ENCODE assay signal across 8 mouse cellular contexts in genomic region chr8:94871108-94871894, GRCm38 (mm10). TPM values are rescaled to one million over a fixed set of nuclear protein-coding genes. Genes with fewer than 3 reads are reported as not detected.
DNase-seq lines count a peak whose midpoint lies in the region; ATAC-seq and TF ChIP-seq lines count a peak whose summit lies in the region.

No protein-coding gene starts in this region.

- H3K4me1 ChIP-seq in spleen, adult 2 months (ENCODE audit: control insufficient read depth, insufficient read depth, insufficient read length) = peaks cover 25% of the 10 kb centered on the region
- H3K4me1 ChIP-seq in intestine, postnatal 0 days (replicated peaks; ENCODE audit: control insufficient read depth, insufficient read depth, low read length) = peaks cover 16% of the 10 kb centered on the region
- H3K4me1 ChIP-seq in limb, embryonic 10.5 days = peaks cover 77% of the 10 kb centered on the region
- H3K4me1 ChIP-seq in midbrain, embryonic 12.5 days = peaks cover 65% of the 10 kb centered on the region
- H3K4me1 ChIP-seq in stomach, embryonic 16.5 days (ENCODE audit: control insufficient read depth, insufficient read depth, low read length) = peaks cover 43% of the 10 kb centered on the region

- DNase-seq in spleen, adult 2 months (ENCODE audit: low read depth in 1 of 2, low spot score in 2 of 2) = no peak
- no peak for DNase-seq in spleen, postnatal 4 days (ENCODE audit: low spot score in 2 of 2)
- DNase-seq in embryo, embryonic 11 days = peak; percentile 78
- peak; percentile 99 for DNase-seq in heart, adult 11 months
- DNase-seq in limb, embryonic 10.5 days (ENCODE audit: low spot score) = peak; percentile 79

- H3K27ac ChIP-seq in spleen, adult 2 months (ENCODE audit: insufficient read depth, low read length) = no peak overlapping the region
- H3K27ac ChIP-seq in intestine, postnatal 0 days (ENCODE audit: low read depth, low read length) = peak overlapping the region; percentile 92
- H3K27ac ChIP-seq in limb, embryonic 10.5 days = peak overlapping the region; percentile 84
- 0 out of 2 replicates have a peak overlapping the region, but pooled peaks have one; percentile 42 for H3K27ac ChIP-seq in midbrain, embryonic 12.5 days (replicated peaks)
- peak overlapping the region; percentile 84 for H3K27ac ChIP-seq in stomach, embryonic 16.5 days (ENCODE audit: low read length)

- H3K36me3 ChIP-seq in spleen, adult 2 months (ENCODE audit: control insufficient read depth, insufficient read depth, low read length) = no peaks in the 10 kb centered on the region
- H3K36me3 ChIP-seq in intestine, postnatal 0 days (ENCODE audit: control insufficient read depth, insufficient read depth) = peaks cover 16% of the 10 kb centered on the region
- peaks cover 36% of the 10 kb centered on the region for H3K36me3 ChIP-seq in limb, embryonic 10.5 days
- H3K36me3 ChIP-seq in midbrain, embryonic 12.5 days = 0 out of 2 replicates have a peak, but pooled peaks cover 3% of the 10 kb centered on the region
- no peaks in the 10 kb centered on the region for H3K36me3 ChIP-seq in stomach, embryonic 16.5 days (ENCODE audit: control insufficient read depth, insufficient read depth, low read length)

- TF ChIP-seq POLR2A in spleen, adult 2 months (IDR thresholded peaks at IDR 0.05; ENCODE audit: low read depth, low read length) = no peak

- 7% methylated on average over 7 of the region's 7 CpGs for WGBS in spleen, adult 2 months
- WGBS in intestine, postnatal 0 days = under 1% methylated on average over 7 of the region's 7 CpGs
- 9% methylated on average over 7 of the region's 7 CpGs for WGBS in limb, embryonic 10.5 days
- WGBS in midbrain, embryonic 12.5 days = 10% methylated on average over 6 of the region's 7 CpGs
- 5% methylated on average over 7 of the region's 7 CpGs for WGBS in stomach, embryonic 16.5 days

- no peaks in the 10 kb centered on the region for H3K9me3 ChIP-seq in intestine, postnatal 0 days (ENCODE audit: control insufficient read depth)
- no peaks in the 10 kb centered on the region for H3K9me3 ChIP-seq in limb, embryonic 10.5 days (replicated peaks)
- H3K9me3 ChIP-seq in midbrain, embryonic 12.5 days = no peaks in the 10 kb centered on the region
- H3K9me3 ChIP-seq in stomach, embryonic 16.5 days (replicated peaks; ENCODE audit: control insufficient read depth, low read length) = no peaks in the 10 kb centered on the region

- peak overlapping the region; percentile 51 for H3K9ac ChIP-seq in intestine, postnatal 0 days (ENCODE audit: low read depth, low read length)
- H3K9ac ChIP-seq in midbrain, embryonic 12.5 days (replicated peaks) = peak overlapping the region; percentile 64
- H3K9ac ChIP-seq in stomach, embryonic 16.5 days (ENCODE audit: low read length) = peak overlapping the region; percentile 71

- peak; percentile 90 for ATAC-seq in intestine, postnatal 0 days
- ATAC-seq in midbrain, embryonic 12.5 days (ENCODE audit: low FRiP score, low read depth) = peak; percentile 48
- ATAC-seq in stomach, embryonic 16.5 days (ENCODE audit: insufficient read depth, low FRiP score) = peak; percentile 81

- H3K4me2 ChIP-seq in intestine, postnatal 0 days (replicated peaks; ENCODE audit: low read depth) = peak overlapping the region; percentile 91
- peak overlapping the region; percentile 66 for H3K4me2 ChIP-seq in midbrain, embryonic 12.5 days (replicated peaks)
- H3K4me2 ChIP-seq in stomach, embryonic 16.5 days (ENCODE audit: low read depth, low read length) = peak overlapping the region; percentile 81

- H3K4me3 ChIP-seq in spleen, adult 2 months (ENCODE audit: extremely low read depth, insufficient read depth, insufficient read length) = peak overlapping the region; percentile 20; the same call in 1 of the 2 replicates
- peak overlapping the region; percentile 50 for H3K4me3 ChIP-seq in intestine, postnatal 0 days (ENCODE audit: low read depth, low read length)
- H3K4me3 ChIP-seq in limb, embryonic 10.5 days = peak overlapping the region; percentile 53
- H3K4me3 ChIP-seq in midbrain, embryonic 12.5 days = peak overlapping the region; percentile 51
- peak overlapping the region; percentile 50 for H3K4me3 ChIP-seq in stomach, embryonic 16.5 days (replicated peaks; ENCODE audit: low read length)

- TF ChIP-seq CTCF in spleen, adult 2 months (IDR thresholded peaks at IDR 0.05; ENCODE audit: extremely low read depth, insufficient read depth, insufficient read length, insufficient replicate concordance) = no peak
- peak; percentile 34; the same call in 1 of the 2 replicates for TF ChIP-seq CTCF in intestine, postnatal 0 days (IDR thresholded peaks at IDR 0.05; ENCODE audit: low read depth)

- peaks cover 9% of the 10 kb centered on the region for H3K27me3 ChIP-seq in spleen, adult 2 months (ENCODE audit: control insufficient read depth, insufficient read depth, low read length)
- H3K27me3 ChIP-seq in intestine, postnatal 0 days (replicated peaks; ENCODE audit: control insufficient read depth, insufficient read depth, low read length) = no peaks in the 10 kb centered on the region
- H3K27me3 ChIP-seq in limb, embryonic 10.5 days (ENCODE audit: low read depth, poor library complexity, severe bottlenecking) = peaks cover 19% of the 10 kb centered on the region; the same call in 1 of the 2 replicates
- peaks cover 68% of the 10 kb centered on the region for H3K27me3 ChIP-seq in midbrain, embryonic 12.5 days
- no peaks in the 10 kb centered on the region for H3K27me3 ChIP-seq in stomach, embryonic 16.5 days (ENCODE audit: control insufficient read depth, insufficient read depth, low read length)

RNA-seq across cellular contexts. Expression of gene Dok4, which starts 4.8 kb away (rescaled TPM):
- polyA plus RNA-seq in spleen, adult 2 months (2012; rRNA removed) = 5.3 and 5.8 TPM in 2 replicates
- polyA plus RNA-seq in intestine, postnatal 0 days (2015; fragmentation: Nextera tagmentation; extraction: Ambion mirVana) = 51.0 and 52.1 TPM in 2 replicates
- 23.4 and 33.1 TPM in 2 replicates for polyA plus RNA-seq in limb, embryonic 10.5 days (2016; fragmentation: Nextera tagmentation; extraction: Ambion mirVana)
- polyA plus RNA-seq in midbrain, embryonic 12.5 days (2016; fragmentation: Nextera tagmentation; extraction: Ambion mirVana) = 24.8 and 26.6 TPM in 2 replicates
- polyA plus RNA-seq in stomach, embryonic 16.5 days (2015; fragmentation: Nextera tagmentation; extraction: Ambion mirVana) = 28.8 and 29.5 TPM in 2 replicates

RNA-seq across cellular contexts. Expression of gene Polr2c, which starts 14.1 kb away (rescaled TPM):
- polyA plus RNA-seq in spleen, adult 2 months (2012; rRNA removed) = 56.4 and 56.8 TPM in 2 replicates
- 70.4 and 75.1 TPM in 2 replicates for polyA plus RNA-seq in intestine, postnatal 0 days (2015; fragmentation: Nextera tagmentation; extraction: Ambion mirVana)
- polyA plus RNA-seq in limb, embryonic 10.5 days (2016; fragmentation: Nextera tagmentation; extraction: Ambion mirVana) = 201 and 208 TPM in 2 replicates
- 136 and 140 TPM in 2 replicates for polyA plus RNA-seq in midbrain, embryonic 12.5 days (2016; fragmentation: Nextera tagmentation; extraction: Ambion mirVana)
- 128 and 129 TPM in 2 replicates for polyA plus RNA-seq in stomach, embryonic 16.5 days (2015; fragmentation: Nextera tagmentation; extraction: Ambion mirVana)

RNA-seq across cellular contexts. Expression of gene Ciapin1, which starts 33.1 kb away (rescaled TPM):
- polyA plus RNA-seq in spleen, adult 2 months (2012; rRNA removed) = 27.1 and 32.8 TPM in 2 replicates
- 88.1 and 95.1 TPM in 2 replicates for polyA plus RNA-seq in intestine, postnatal 0 days (2015; fragmentation: Nextera tagmentation; extraction: Ambion mirVana)
- 195 and 198 TPM in 2 replicates for polyA plus RNA-seq in limb, embryonic 10.5 days (2016; fragmentation: Nextera tagmentation; extraction: Ambion mirVana)
- 182 and 192 TPM in 2 replicates for polyA plus RNA-seq in midbrain, embryonic 12.5 days (2016; fragmentation: Nextera tagmentation; extraction: Ambion mirVana)
- 78.3 and 84.7 TPM in 2 replicates for polyA plus RNA-seq in stomach, embryonic 16.5 days (2015; fragmentation: Nextera tagmentation; extraction: Ambion mirVana)

RNA-seq across cellular contexts. Expression of gene Coq9, which starts 33.2 kb away (rescaled TPM):
- 70.8 and 109 TPM in 2 replicates for polyA plus RNA-seq in spleen, adult 2 months (2012; rRNA removed)
- polyA plus RNA-seq in intestine, postnatal 0 days (2015; fragmentation: Nextera tagmentation; extraction: Ambion mirVana) = 79.4 and 80.7 TPM in 2 replicates
- 51.2 and 65.5 TPM in 2 replicates for polyA plus RNA-seq in limb, embryonic 10.5 days (2016; fragmentation: Nextera tagmentation; extraction: Ambion mirVana)
- 53.4 and 54.4 TPM in 2 replicates for polyA plus RNA-seq in midbrain, embryonic 12.5 days (2016; fragmentation: Nextera tagmentation; extraction: Ambion mirVana)
- 84.6 and 94.3 TPM in 2 replicates for polyA plus RNA-seq in stomach, embryonic 16.5 days (2015; fragmentation: Nextera tagmentation; extraction: Ambion mirVana)

RNA-seq across cellular contexts. Expression of gene Ccdc102a, which starts 46.6 kb away (rescaled TPM):
- polyA plus RNA-seq in spleen, adult 2 months (2012; rRNA removed) = 10.7 and 14.2 TPM in 2 replicates
- polyA plus RNA-seq in intestine, postnatal 0 days (2015; fragmentation: Nextera tagmentation; extraction: Ambion mirVana) = 7.2 and 7.7 TPM in 2 replicates
- 27.0 and 32.3 TPM in 2 replicates for polyA plus RNA-seq in limb, embryonic 10.5 days (2016; fragmentation: Nextera tagmentation; extraction: Ambion mirVana)
- 16.3 and 18.1 TPM in 2 replicates for polyA plus RNA-seq in midbrain, embryonic 12.5 days (2016; fragmentation: Nextera tagmentation; extraction: Ambion mirVana)
- polyA plus RNA-seq in stomach, embryonic 16.5 days (2015; fragmentation: Nextera tagmentation; extraction: Ambion mirVana) = 10.9 and 14.8 TPM in 2 replicates

Comparison
In these comparisons a context has a peak if more than half of its experiments do, and no peak if none do; other contexts are left out.
1. DNase-seq: peak in embryo, embryonic 11 days (single experiment), heart, adult 11 months (single experiment) and limb, embryonic 10.5 days (single experiment); none in spleen, adult 2 months (0 of 2) and spleen, postnatal 4 days (0 of 2).
2. Peak in every context shown above with its lines, with median percentiles within 50 percentile points of each other: H3K4me3 ChIP-seq, ATAC-seq, H3K4me2 ChIP-seq and H3K9ac ChIP-seq.